30 mouse cellular contexts compared by ENCODE assay signal in the genomic region with DNA sequence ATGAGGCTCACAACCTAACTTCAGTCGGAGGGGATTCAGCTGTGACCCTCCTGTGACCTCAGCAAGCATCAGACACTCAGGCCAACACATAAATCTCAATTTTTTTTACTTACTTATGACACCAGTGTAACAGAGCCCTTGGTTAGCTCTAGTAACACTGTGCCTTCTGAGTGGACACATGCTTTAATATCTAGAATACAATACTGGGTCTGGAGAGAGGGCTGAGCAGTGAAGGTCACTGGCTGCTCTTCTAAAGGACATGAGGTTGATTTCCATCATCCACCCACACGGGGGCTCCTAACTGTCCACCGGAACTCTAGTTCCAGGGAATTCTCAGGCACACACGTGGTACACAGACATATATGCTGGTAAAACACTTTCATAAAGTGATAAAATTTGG.
"Had no signal": no experiment of that assay in that cellular context is flagged by ENCODE, and none has a peak within 500 bp of the region (broad histone marks: within the 10 kb centered on the region; RNA-seq: fewer than 3 reads in every experiment).

No protein-coding gene starts in this region.

- H3K27ac ChIP-seq: left cerebral cortex, adult 2 months; limb, embryonic 10.5 days; limb, embryonic 12.5 days; limb, embryonic 13.5 days; limb, embryonic 15.5 days; liver, embryonic 12.5 days; liver, embryonic 13.5 days; liver, embryonic 14.5 days; liver, embryonic 15.5 days; lung, embryonic 15.5 days; macrophage; midbrain, embryonic 10.5 days; midbrain, embryonic 12.5 days; midbrain, embryonic 13.5 days had no signal

- H3K4me3 ChIP-seq: left cerebral cortex, adult 2 months; limb, embryonic 10.5 days; limb, embryonic 12.5 days; limb, embryonic 13.5 days; limb, embryonic 15.5 days; liver, embryonic 12.5 days; liver, embryonic 13.5 days; liver, embryonic 15.5 days; lung, embryonic 15.5 days; megakaryocyte, embryonic 14.5 days; midbrain, embryonic 10.5 days; midbrain, embryonic 12.5 days; midbrain, embryonic 13.5 days; myocyte had no signal

- ATAC-seq: liver, embryonic 12.5 days; liver, postnatal 0 days; lung, postnatal 0 days; midbrain, embryonic 13.5 days; midbrain, embryonic 16.5 days had no signal

- H3K9ac ChIP-seq: limb, embryonic 12.5 days; limb, embryonic 13.5 days; limb, embryonic 15.5 days; liver, embryonic 12.5 days; liver, embryonic 13.5 days; liver, embryonic 14.5 days; liver, embryonic 15.5 days; liver, postnatal 0 days; lung, embryonic 14.5 days; lung, embryonic 15.5 days; midbrain, embryonic 12.5 days; midbrain, embryonic 13.5 days had no signal

- DNase-seq: left cerebral cortex, postnatal 4 days; liver; liver, embryonic 13.5 days; liver, postnatal 0 days; lung, adult 18-20 months; lung, adult 2 months; lung, embryonic 14.5 days; lung, postnatal 10 days; lung, postnatal 14 days; lung, postnatal 36 days; lung, postnatal 4 days; midbrain, embryonic 14.5 days had no signal

- H3K4me2 ChIP-seq: limb, embryonic 12.5 days; limb, embryonic 13.5 days; limb, embryonic 15.5 days; liver, embryonic 11.5 days; liver, embryonic 12.5 days; liver, embryonic 13.5 days; liver, embryonic 15.5 days; lung, embryonic 14.5 days; lung, embryonic 15.5 days; midbrain, embryonic 12.5 days; midbrain, embryonic 13.5 days had no signal

- H3K27me3 ChIP-seq: limb, embryonic 12.5 days; limb, embryonic 13.5 days; limb, embryonic 15.5 days; liver, embryonic 12.5 days; liver, embryonic 13.5 days; liver, embryonic 15.5 days; lung, embryonic 15.5 days; megakaryocyte, embryonic 14.5 days; midbrain, embryonic 12.5 days; midbrain, embryonic 13.5 days had no signal

- H3K9me3 ChIP-seq: limb, embryonic 10.5 days; limb, embryonic 12.5 days; limb, embryonic 13.5 days; limb, embryonic 15.5 days; liver, embryonic 12.5 days; liver, embryonic 13.5 days; liver, embryonic 15.5 days; lung, embryonic 15.5 days; megakaryocyte, embryonic 14.5 days; midbrain, embryonic 10.5 days; midbrain, embryonic 12.5 days; midbrain, embryonic 13.5 days had no signal

- H3K4me1 ChIP-seq: limb, embryonic 10.5 days; limb, embryonic 12.5 days; limb, embryonic 13.5 days; limb, embryonic 15.5 days; liver, embryonic 12.5 days; liver, embryonic 13.5 days; liver, embryonic 15.5 days; lung, embryonic 15.5 days; megakaryocyte, embryonic 14.5 days; midbrain, embryonic 10.5 days; midbrain, embryonic 12.5 days; midbrain, embryonic 13.5 days had no signal
